Mouse (Mus musculus): ENCODE measurements around the gene Epyc.
"Not testable (repeated sequence)": the region's sequence is repeated elsewhere in the genome, so short reads cannot be mapped to it uniquely, and the experiment has no call there.

Epyc gene

GRCm38 (mm10) chr10:97715289-97715906, 71.5 kb downstream of the Epyc start:
- no peak for DNase-seq

GRCm38 (mm10) chr10:97717233-97717632, 73.4 kb downstream of the Epyc start:
- no peak for DNase-seq

GRCm38 (mm10) chr10:97718021-97718420, 74.2 kb downstream of the Epyc start:
- no peak for DNase-seq

GRCm38 (mm10) chr10:97720625-97721024, 76.8 kb downstream of the Epyc start:
- DNase-seq = peak; percentile 20 to 22

GRCm38 (mm10) chr10:97722709-97723108, 78.8 kb downstream of the Epyc start:
- no peak for DNase-seq

GRCm38 (mm10) chr10:97725929-97726328, 82.1 kb downstream of the Epyc start:
- DNase-seq = no peak

GRCm38 (mm10) chr10:97726655-97727054, 82.8 kb downstream of the Epyc start, which contains the start of gene C030005K15Rik:
C030005K15Rik (minus strand) TSS chr10:97726755.
- not testable (repeated sequence) for DNase-seq

Measured in kidney, postnatal 36 days (tissue).